Mouse (Mus musculus) frontal cortex, adult 2 months (tissue): ENCODE data around the gene Polg2. TPM values are rescaled to one million over a fixed set of nuclear protein-coding genes. Genes with fewer than 3 reads are reported as not detected.
"Not testable (repeated sequence)": the region's sequence is repeated elsewhere in the genome, so short reads cannot be mapped to it uniquely, and the experiment has no call there.

Experiments
- DNase-seq, 2 experiments: peaks; one replicate each; pipeline ENCODE4 v3.0.0; 2022; ENCODE audit warnings: low spot score in 1 of 2; ENCODE audit errors: extremely low spot score in 1 of 2
- polyA plus RNA-seq: library from polyadenylated mRNA; depleted of rRNA; stranded (reverse); fragments of >200 nt; gene quantifications from 2 replicates; pipeline ENCODE4 v1.2.3, GENCODE M21; 2012; rRNA removed

Gene Polg2
- polyA plus RNA-seq, 1 experiment: 5.9 TPM

DNA sequence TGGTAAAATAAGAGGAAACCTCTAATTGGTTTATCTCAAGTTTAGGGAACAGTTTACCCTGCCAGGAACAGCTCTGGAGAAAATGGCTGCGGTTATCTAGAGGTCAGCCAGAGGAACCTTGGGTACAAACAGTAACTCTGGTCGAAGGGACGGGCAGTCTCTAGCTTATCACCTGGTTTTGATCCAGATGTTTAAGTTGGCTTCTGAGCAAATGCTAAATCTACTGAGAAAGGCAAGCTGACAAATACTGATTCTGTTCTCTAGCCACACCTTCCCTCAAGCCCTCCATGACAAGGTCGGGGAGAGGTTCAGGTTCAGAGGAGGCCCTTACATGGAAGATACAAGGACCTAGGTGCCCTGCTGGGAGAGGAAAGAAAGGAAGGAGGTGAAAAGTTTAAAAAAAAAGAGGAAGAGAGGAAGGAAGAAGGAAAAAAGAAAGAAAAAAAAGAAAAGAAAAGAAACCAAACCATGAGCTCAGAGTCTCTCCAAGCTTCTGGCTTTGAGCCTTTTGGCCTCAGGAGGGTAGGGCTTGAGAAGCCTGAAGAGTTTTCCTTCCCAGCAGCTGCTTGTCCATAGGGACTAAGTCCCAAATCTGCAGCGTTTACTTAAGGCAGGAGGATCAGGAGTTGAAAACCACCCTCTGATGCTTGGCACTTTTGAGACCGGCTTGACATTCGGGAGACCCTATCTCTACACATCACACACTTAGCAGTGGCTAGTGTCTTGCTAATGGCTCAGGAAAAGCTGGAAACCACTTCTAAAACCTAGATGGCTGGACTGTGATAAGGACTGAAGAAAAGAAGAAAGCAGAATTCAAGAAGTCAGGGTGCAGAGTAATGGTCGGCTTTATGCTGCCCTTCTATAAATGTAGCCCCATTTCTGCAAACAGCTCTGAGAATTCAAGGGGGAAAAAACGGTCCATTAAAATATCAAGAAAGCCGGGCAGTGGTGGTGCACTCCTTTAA is 50.7 kb downstream of the Polg2 start:
- no peak for DNase-seq

GRCm38 (mm10) chr11:106727967-106728366 is 51.4 kb downstream of the Polg2 start:
- DNase-seq: no peak

GRCm38 (mm10) chr11:106724916-106725235 is 54.5 kb downstream of the Polg2 start:
- DNase-seq: not testable (repeated sequence)

DNA sequence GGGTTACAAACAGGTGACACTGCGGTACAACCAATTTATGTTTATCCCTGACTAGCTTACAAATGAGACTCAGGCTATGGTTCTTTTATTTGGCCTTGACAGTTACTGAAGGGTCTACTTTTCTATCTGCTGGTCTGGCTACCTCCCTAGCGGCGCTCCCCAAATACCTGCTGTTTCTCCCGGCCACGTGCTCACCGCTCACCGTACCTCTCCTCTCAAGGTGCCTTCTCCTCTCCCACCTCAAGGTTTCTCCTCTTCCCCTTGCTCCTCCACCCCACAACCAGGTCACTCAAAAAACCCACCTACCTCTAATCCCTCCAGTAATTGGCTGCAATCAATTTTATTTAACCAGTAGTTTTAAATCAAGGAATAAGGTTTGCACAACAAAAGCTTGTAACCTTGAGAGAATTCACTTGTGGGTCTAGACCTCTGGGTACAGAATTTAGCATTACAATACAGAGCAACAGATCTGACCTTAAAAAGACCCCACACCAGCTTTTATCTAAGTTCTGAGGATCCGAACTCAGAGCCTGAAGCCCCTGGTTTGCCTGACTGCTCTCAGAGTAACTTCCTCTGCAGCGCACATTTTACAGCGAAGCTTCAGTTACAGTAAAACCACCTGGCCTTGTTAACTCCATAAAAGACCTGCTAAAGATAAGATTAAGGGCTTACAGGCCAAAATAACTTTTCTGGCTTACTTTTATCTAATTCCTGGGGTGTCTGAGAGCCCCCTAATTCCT is 55.0 kb downstream of the Polg2 start:
- DNase-seq: no peak

DNA sequence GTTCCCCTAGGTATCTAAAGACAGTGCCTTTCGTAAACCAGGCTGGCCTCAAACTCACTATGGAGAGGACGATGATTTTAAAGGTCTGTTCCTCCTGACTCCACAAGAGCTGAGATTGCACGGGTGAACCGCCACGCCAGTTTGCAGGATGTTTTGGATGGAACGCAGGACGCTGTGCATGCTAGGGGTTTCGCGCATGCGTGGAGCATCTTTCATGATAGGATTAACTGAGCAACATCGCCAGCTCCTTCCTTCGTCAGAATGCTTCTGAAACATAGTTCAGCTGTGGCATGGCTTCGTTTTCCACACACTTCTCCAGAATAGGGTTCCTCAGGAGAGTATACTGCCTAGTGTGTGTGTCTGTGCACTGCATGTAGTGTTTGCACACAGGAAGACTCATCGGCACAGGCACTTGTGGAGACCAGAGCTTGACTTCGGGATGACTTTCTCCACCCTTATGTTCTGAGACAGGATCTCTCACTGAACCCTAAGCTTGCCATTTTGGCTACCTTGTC is 55.7 kb downstream of the Polg2 start:
- DNase-seq: no peak

DNA sequence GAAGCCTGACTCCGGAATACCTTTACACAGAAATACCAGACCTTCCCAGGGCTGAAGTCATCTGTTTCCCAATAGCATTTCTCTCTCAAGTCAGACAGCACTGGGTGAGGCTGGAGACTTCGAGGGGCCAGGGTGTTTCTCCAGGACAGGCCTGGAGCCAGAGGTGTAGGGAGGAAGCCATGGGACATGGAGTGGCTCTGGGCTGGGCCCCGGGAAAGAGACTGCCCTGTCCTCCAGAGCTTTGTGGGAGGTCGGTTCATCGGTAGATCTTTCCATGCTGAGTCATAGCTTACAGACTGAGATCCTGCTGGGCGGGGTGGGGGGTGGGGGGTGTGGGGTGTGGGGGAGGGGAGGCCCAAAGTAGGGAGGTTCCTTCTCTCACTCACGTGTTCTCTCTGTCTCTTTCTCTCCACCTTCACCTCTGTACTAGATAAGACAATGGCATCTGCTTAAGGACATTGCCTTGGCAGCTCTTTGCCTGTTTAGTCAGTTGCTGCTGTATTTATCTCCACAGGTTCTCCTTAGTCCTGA is 56.4 kb downstream of the Polg2 start:
- no peak for DNase-seq

DNA sequence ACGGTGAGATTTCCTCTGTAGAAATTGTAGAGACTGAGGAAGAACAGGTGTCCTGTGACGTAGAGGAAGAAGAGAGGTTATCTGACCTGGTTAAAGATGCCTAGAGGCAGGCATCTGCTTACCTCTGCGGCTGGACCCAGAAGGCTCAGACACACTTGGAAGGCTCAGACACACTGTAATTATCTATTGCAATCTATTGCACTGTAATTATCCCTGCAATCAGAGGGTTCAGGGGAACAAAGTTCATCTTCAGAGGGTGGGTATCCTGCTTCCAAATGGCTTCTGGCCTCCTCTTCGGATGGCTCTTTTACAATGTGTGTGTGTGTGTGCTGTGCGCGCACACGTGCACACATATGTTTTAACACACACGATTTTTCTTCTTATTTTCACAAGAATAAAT is 59.0 kb downstream of the Polg2 start:
- DNase-seq: no peak

Other genes starting within 250 kb of the Polg2 start
- 57.7 and 59.8 TPM in 2 replicates for gene Tex2, start 166.1 kb downstream of the Polg2 start, polyA plus RNA-seq
- gene Pecam1, start 28.9 kb downstream of the Polg2 start, polyA plus RNA-seq: 17.0 and 20.1 TPM in 2 replicates
- gene Milr1, start 28.3 kb downstream of the Polg2 start, polyA plus RNA-seq: 0.15 and 0.78 TPM in 2 replicates
- gene Ddx5, start 9.6 kb upstream of the Polg2 start, polyA plus RNA-seq: 601 and 664 TPM in 2 replicates
- gene Cep95, start 9.7 kb upstream of the Polg2 start, polyA plus RNA-seq: 22.3 and 23.1 TPM in 2 replicates
- gene Smurf2, start 141.2 kb upstream of the Polg2 start, polyA plus RNA-seq: 17.0 TPM in 2 replicates
- gene Kpna2, start 220.0 kb upstream of the Polg2 start, polyA plus RNA-seq: 29.8 and 30.9 TPM in 2 replicates
- 5.9 and 6.2 TPM in 2 replicates for gene 1810010H24Rik, start 246.1 kb upstream of the Polg2 start, polyA plus RNA-seq